Mouse (Mus musculus): Measurements from ENCODE around the gene Cpeb4. TPM values are rescaled to one million over a fixed set of nuclear protein-coding genes. Genes with fewer than 3 reads are reported as not detected.
A peak's percentile ranks its signal among the peaks of the same experiment; 100 is the strongest.
"Not testable (repeated sequence)": the region's sequence is repeated elsewhere in the genome, so short reads cannot be mapped to it uniquely, and the experiment has no call there.

Cpeb4 gene
- 100 to 1,000 TPM; 103 to 109 TPM for total RNA-seq (2021)
- long read RNA-seq, experiment 1, full-length matches to known transcripts = 3 of 6 reads
- long read RNA-seq, experiment 1, partial matches to known transcripts = 0 of 6 reads
- long read RNA-seq, experiment 1, other reads (novel, unspliced or antisense) = 3 of 6 reads
- long read RNA-seq, experiment 2, partial matches to known transcripts = 0 of 4 reads
- long read RNA-seq, experiment 2, other reads (novel, unspliced or antisense) = 4 of 4 reads

DNA sequence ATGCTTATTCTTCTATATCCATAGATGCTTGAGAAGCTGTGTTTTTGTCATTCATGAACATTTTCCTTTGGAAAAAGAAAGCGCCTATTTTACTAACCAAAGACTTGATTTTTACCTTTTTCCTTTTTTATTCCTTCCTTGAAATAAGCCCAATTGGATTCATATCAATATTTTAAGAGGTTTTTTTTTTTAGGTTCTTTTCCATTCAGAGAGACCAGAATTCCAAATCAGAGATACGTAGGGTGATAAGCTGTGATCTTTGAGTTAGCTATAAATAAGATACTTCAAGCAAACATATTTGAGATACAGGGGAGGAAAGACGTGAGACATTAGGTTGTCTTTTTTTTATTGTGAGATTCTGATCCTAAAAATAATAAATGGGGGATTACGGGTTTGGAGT, at the start of gene Cpeb4:
TSS of gene Cpeb4 (plus strand) at position 301 of the 400 bp plus-strand sequence.
- DNase-seq = no peak

DNA sequence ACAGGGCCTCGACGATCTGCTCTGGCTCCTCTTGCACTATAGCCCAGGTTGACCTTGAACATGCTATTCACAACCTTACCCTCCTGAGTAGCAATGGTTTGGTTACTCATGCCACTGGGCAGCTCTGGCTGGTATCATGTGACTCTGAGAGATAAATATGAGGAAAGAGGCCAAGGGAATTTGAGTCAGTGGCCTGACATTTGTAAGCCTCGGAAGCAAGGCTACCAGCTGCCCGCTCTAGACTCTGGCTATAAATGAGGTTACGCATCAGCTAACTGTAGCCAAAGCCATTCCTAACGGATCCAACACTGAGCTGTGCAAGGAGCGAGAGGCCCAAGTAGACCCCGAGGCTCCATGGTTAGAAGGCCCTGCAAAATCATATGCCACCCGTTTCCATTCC, 49.5 kb upstream of the Cpeb4 start:
- DNase-seq = no peak

DNA sequence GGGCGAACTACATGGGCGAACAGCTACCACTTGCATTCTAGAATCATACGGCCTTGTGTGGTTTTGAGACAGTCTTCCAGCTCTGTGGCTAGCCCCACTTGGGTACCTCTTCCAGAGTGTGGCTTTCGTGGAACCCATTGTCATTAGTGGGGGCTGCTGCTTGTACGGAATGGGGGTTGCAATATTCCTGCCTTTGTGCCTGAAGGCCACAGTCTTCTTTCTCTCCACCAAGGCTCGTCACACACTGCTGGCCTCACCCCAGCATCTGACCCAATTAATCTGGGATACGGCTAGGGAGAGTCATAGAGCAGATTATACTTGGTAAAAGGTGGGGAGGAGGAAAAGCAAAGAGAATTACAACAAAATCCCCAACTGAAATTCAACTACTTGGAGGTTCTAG, 48.5 kb upstream of the Cpeb4 start:
- DNase-seq = no peak

DNA sequence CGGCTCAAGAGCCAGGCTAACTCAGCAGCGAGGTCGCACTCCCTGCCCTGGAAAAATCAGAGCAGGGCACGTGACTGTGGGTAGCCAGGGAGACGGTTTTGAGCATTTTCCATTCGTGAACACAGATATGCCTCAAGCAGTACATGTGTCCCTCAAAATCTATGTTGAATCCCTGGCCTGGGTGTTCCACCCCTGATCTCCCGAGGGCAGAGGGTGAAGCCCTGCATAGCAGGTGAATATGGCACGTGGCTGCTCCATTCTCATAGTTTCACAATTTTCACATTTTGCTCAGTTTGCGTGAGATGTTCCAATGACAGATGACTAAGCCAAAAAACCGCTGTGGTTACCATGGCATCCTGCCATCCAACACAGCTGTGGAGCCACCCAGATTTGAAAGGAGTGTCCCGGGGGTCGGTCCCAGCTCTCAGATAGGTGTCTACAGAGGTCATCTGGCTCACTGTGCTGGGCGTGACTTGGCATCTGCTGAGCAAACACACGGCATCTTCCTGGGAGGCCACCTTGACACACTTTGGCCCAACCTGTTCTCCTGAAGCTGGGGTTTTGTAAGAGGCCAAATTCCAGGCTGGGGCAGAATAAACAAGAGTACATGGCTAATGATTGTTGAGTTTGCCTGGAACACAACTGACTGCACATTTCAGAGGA, 47.4 kb upstream of the Cpeb4 start:
- DNase-seq = peak; percentile 41 to 56

DNA sequence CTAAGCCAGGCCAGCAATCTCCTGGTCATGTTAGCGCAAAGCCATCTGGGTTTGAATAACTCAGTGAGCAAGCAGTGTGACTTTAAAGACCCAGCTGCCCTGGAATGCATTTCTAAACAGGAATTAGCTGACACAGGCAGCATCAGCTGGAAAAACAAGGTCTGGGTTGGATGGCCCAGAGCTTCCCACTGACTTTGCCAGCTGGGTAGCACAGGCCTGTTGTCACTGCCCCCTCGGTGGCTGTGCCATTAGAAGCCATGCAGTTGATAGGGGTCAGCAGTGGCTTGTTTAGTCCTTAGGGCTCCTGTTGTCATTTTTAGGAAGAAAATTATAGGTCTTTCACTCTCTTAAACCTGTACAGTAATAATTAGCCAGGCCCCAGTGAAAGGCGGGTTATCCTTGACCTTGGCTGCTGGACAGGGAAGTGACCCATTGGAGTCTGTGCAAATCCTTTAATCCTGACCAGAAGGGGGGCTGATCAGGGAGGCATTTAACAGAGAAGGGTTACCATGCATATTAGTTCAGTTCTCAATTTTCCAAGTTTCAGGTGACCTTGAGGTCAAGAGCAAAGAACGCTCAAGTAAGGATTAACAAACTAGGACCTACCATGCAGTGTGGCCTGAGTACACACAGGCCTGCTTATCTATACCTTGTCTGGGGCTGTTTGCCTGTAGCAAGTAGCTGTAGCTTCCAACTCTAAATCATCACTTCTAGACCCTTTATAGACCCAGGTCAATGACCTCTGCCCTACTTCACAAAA, 43.8 kb upstream of the Cpeb4 start:
- DNase-seq = no peak

DNA sequence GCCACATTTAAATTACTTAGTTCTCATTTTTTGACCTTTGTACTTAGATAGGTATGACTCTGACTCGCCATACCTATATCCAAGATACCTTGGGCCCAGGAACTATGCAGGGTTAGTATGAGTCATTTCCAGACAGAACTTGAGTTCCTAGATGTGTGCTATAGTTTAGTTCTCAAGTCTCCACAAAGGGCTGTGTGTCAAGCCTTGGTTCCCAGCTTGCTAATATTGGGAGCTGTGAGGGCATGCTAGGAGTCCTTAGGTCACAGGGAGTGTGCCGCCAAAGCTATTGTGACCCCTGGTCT, 43.3 kb upstream of the Cpeb4 start:
- no peak for DNase-seq

DNA sequence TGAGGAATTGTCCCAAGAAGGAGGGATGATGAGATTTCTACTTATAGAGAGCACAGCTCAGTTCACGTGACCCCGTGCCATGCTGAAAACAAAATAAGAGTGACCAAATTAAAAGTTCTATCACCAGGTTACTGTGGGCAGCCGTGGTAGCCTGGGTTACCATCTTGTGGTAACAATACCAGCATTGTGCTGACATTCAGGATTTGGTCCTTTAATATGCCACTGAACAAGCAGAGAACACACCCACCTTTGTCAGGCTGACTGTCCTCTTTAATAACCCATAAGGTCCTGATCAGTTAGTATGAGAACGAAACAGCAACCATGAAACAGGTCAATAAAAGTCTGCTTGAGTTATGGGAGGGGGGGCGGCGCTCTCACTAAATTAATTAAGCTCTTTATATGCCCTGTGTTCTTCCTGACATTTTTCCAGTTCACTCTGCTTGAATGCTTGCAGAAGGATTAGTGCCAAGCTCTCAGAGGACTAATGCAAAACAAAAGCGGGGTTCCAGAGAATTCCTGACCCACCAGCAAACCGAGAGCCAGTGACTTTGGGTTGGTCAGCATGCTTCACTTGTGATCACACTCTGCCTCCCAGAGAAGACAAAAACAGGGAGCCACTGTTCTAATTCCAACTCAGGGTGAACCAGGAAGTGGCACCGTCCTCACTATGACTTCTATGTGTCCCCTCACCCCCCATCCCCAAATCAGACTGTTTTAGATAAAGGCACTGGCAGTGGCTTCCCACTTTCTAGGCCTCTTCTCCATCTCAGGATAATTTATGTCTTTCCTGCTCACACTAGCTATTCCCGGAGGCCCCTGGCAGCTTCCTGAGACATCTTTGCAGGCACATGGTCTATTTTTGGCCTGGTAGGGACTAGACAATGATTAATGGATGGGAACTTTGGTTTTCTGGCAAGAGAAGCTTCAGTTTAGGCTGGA, 41.5 kb upstream of the Cpeb4 start:
- no peak for DNase-seq

DNA sequence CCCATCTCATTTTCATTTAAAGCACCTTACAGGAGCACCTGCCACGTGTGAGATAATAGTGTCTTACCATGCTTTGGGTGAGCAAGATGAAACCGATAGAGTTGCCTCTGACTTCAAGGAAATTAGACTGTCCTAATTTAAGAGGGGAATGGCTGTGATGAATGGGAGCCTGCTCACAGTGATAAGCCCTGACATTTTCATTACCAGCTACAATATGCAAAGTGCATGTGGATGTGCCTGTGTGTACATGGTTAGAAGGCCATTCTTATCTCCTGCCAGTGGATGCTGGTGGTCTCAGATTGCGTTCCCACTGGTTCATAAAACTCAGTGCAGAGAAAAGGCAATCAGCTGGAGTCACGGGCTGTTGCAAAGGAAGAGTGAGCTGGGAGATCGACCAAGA, 40.6 kb upstream of the Cpeb4 start:
- DNase-seq = no peak

DNA sequence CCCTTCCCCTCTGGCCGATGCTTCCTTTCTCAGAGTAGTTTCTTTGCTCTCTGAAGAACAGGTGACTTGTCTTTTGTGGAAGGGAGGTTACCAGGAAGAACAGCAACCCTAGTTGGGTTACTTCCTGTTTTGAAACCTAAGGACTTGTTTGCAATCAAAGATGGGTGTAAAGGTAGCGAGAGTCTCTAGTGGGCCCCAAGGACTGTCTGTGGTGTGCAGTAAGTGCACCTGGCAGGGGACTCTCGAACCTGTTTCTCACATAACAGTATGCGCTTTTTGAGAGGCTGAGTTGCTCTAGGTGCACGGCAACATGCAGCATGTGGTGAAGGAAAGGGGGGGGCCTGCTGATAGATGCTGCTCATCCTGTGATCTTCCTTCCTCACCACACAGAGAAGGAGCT, 40.0 kb upstream of the Cpeb4 start:
- no peak for DNase-seq

DNA sequence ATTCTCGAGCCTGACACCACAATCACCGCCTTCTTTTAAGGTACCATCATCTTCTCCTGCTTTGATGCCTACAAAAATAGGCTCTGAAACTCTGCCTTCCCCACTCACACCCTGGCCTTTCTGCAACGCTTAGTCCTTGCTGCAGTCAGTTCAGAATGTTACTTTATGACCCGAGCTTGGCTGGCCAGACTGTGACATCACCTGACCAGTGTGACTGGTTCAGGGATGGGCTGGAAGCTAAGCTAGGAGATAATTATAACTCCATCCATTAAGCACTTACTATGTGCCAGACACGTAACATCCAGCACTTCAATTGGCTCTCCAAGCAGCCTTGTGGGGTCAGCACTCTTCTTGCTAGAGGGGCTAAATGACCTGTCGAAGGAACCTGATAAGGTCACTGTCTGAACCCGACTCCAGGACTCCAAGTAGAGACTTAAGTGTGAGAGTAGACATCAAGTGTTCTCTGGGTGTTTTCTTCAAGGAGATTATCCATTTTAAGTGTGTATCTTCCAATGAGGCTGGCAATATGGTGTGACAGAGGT, 39.5 kb upstream of the Cpeb4 start:
- DNase-seq = peak; percentile 49 to 61

DNA sequence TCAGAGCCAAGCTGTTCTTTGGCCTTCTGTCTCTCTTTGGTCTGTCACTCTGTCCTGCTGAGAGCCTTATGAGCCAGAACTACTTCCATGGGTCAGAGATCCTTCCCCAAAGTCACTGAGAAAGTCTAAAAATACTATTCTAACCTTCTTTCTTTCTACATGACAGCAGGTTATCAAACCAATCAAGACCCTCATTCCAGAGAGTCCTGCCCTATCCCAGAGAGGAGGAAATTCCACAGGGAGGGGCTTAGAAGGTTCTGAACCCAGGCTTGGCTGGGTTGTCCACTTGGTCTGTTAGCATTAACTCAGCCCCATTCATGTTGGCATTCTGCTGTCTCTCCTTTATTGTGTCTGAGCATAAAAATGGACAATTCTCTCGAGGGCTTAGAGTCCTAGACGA, 38.5 kb upstream of the Cpeb4 start:
- no peak for DNase-seq

DNA sequence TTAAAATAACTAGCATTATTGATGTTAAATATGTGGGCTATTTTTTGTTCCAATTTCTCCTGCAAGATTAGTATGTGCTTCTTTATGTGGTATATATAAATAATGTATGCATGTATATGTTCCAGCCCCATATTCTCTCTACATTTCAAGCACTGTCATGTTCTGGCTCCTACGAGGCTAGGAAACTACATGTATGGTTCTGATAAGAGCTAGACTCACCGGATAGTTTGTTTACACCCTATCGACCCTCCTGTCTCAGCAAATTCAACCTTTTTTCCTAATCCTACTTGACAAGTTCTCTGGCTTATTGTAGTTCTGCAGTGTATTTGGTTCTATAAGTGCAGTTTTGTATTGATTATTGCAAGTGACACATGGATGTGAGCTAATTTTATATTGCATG, 36.7 kb upstream of the Cpeb4 start:
- no peak for DNase-seq

DNA sequence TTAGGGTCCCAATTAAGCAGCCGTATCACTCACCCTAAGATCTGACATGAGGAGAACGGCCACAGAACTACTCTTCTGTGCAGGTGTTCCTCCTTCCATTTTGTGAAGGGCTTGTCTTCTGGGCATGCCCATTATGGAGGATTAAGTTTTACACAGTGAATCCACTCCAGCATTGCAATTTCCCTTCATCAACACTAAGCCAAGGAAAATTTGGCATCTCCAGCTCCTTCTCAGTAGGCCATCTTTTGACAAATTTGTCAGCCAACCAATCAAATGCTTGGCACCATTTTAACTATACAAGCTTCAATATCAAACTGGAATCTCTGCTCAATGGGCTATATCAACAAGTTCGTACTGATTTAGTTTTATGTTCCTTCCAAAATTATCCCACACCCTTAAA, 34.8 kb upstream of the Cpeb4 start:
- no peak for DNase-seq

DNA sequence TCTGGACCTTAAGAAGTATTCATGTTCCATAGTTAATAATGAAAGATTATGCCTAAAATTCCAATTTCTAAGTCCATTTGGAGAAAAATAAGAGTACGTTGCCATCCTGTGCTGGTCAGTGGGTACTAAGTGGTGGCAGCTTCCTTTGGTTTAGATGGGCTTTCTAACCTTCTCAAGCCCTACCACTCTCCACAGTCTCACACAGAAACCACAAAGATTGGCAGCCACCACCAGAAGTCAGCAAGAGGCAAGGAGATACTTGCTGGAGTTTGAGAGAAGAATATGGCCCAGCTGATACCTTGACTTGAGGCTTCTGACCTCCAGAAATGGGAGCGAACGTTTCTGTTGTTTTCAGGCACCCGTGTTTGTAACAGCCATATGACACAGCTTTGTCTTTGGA, 34.3 kb upstream of the Cpeb4 start:
- no peak for DNase-seq

DNA sequence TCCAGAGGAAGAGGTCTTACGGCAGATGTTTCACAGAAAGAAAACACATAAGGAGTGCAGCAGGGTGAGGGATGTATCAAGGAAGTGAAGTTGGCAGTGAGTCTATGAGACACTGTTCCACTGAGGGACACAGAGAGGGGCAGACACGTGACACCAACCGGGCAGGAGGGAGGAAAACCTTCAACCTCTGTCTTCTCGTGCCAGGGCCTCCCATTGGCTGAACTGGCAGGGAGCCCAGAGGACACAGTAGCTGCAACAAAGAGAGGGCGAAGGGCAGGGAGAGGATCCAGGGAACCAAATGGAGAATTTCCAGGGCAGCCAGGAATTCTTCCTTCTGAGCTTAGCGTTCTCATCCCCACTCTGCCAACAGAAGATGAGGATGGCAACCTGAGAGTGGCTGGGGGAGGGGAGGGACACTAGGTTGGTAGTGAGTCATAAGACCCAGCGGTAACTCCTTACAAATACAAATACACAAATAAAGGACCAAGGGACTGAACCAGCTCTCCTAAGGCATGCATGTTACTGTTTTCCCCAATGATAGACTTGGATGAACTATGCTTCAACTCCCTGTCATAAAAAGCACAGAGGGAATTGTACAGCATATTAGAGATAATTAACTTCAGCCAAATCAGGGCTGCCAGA, 33.4 kb upstream of the Cpeb4 start:
- peak; percentile 85 to 90 for DNase-seq

DNA sequence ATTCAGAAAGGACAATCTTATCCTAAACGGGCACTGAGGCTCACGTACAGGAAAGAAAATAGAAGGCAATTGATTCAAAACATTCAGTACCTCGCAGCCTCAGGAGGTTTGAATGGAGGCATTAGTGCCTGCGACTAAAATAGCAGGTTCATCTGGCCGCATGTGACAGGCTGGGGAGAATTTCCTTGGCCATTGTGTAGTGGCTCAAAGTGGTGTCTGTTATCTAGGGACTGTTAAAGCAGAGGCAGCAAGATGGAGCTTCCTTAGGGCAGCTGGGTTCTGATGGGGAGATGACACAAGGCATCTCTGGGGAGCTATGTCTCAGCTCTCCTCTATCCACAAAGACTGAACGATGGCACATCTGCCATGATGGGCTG, 32.9 kb upstream of the Cpeb4 start:
- peak; percentile 55 to 63 for DNase-seq

DNA sequence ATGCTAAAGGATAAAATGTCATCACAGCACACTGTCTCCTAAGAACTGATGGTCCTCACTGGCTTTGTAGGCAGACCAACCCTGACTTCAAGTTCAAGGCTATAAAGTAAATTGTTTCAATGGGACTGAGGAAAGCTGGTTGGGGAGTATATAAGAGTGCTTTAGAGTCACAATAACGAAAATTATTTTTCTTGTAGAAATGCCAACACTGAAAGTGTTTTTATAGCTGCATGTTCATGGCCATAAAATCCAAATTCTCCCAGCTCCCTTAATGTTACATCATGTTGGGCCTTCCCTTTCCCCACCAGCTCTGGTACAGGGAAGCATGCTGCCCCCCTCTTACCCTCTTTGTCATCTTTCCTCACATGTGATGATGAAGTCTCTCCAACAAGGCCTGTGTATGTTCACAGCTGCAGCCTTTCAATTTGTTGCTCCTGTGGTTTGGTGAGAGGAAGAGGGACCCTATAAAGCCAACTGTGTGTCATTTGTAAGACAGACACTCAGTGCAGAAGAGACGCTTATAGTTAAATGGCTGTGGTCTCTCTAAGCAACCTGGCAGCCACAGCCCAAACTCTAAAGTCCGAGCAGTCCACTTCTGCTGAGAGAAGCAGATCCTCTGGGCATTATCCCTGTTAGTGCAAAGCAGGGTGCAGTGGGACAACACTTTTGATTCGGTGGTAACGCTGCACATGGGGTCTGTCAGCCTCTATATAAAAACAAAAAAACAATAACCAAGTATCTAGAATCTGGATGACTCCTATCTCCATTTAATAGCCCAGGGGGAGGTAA, 29.6 kb upstream of the Cpeb4 start:
- DNase-seq = no peak

DNA sequence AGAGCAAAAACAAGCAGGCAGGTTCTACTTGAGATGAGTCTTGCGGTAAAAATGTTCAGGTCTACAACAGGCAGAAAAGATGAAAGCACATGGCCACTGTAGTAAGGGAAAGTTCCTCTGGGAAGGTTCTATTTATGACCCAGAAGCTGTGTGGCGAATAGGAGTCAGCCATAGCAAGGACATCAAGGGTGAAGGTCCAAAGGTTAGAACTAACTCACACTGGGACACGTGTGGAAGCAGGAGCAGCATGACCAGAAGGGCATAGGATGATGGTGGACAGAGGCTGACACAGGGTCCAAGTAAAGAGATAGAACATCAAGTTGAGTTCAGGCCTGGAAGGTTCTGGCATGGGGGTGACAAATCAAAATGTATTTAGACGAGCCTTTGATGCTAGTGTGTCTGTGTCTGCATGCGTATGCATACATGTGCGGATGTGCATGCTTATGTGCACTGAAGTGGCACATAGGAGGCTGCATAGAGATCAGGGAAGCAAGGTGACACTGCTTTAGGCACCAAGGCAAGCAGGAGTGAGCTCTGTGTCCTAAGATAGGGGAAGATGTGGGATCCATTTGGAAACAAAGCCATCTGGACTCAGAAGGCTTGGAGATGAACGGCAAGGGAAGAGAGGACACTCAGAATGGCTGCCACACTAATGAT, 28.7 kb upstream of the Cpeb4 start:
- no peak for DNase-seq

DNA sequence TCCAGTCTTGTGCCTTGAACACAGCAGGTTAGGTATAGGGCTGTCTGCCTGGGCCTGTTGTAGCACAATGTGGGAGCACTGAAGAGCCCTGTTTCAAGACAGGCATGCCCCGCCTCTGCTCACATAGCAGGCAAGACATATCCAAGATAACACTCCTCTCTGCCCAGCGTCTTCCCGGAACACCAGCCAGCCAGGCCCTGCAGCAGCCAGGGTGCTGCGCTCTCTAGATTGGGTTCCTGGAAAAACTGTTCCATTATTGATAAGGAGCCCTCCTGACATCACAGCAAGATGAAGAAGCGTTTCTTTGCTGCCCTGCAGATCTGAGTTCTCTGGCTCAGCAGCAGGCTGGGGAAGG, 28.2 kb upstream of the Cpeb4 start:
- peak in 1 of 2 experiments; percentile 31 for DNase-seq

DNA sequence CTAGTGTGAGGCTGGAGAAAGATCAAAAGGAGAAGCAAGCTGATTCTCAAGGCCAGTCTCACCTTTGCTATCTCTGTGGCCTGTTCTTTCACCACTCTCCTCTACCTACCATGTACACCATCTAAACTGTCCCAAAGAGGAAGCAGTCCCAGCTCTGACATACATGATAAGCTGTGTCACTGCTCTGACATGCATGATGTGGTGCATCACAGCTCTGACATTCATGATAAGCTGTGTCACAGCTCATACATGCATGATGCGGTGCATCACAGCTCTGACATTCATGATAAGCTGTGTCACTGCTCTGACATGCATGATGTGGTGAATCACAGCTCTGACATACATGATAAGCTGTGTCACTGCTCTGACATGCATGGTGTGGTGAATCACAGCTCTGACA, 26.9 kb upstream of the Cpeb4 start:
- not testable (repeated sequence) for DNase-seq
